Mouse (Mus musculus) heart, embryonic 14.5 days (tissue): ENCODE measurements around the gene Slc35c1. TPM values are rescaled to one million over a fixed set of nuclear protein-coding genes. Genes with fewer than 3 reads are reported as not detected.

Experiments
- ATAC-seq: fragments of 200-750 bp; cut with Nextera tagmentation; 2 replicates; pipeline ENCODE4 v1.8.0; 2017; ENCODE audit warnings: low read depth, moderate TSS enrichment; ENCODE audit not compliant: insufficient number of reproducible peaks, insufficient read depth, low FRiP score
- H3K27ac ChIP-seq, 2 experiments: fragments of 200-500 bp in 1 of 2; fragments of 300-500 bp in 1 of 2; sonication (generic) in 1 of 2; replicated peaks in 1 of 2; 2 replicates each; pipeline ENCODE4 v1.5.1; 2012 to 2014; ENCODE audit warnings: low read depth in 2 of 2, low read length in 2 of 2, control low read depth in 1 of 2, mild to moderate bottlenecking in 1 of 2, mixed read lengths in 1 of 2; ENCODE audit not compliant: control insufficient read depth in 1 of 2, insufficient read depth in 1 of 2
- H3K27me3 ChIP-seq: fragments of 300-500 bp; sonication (generic); 2 replicates; pipeline ENCODE4 v1.6.1; 2014; ENCODE audit warnings: mild to moderate bottlenecking, low read length, control low read depth; ENCODE audit not compliant: control insufficient read depth, insufficient read depth
- H3K36me3 ChIP-seq: fragments of 300-500 bp; sonication (generic); 2 replicates; pipeline ENCODE4 v1.6.1; 2014; ENCODE audit warnings: mild to moderate bottlenecking, control low read depth, low read length, mixed read lengths; ENCODE audit not compliant: control insufficient read depth, insufficient read depth
- H3K4me1 ChIP-seq, 2 experiments: fragments of 200-500 bp in 1 of 2; fragments of 300-500 bp in 1 of 2; sonication (generic) in 1 of 2; 2 replicates each; pipeline ENCODE4 v1.6.1; 2012 to 2014; ENCODE audit warnings: low read length in 2 of 2, control low read depth in 1 of 2, mixed read lengths in 1 of 2; ENCODE audit not compliant: control insufficient read depth in 2 of 2, insufficient read depth in 2 of 2
- H3K4me2 ChIP-seq: fragments of 300-500 bp; sonication (generic); 2 replicates; pipeline ENCODE4 v1.6.1; 2014; ENCODE audit warnings: mild to moderate bottlenecking, low read length
- H3K4me3 ChIP-seq, 2 experiments: fragments of 200-500 bp in 1 of 2; fragments of 300-500 bp in 1 of 2; sonication (generic) in 1 of 2; 2 replicates each; pipeline ENCODE4 v1.5.1; 2012 to 2014; ENCODE audit warnings: low read length in 2 of 2, mild to moderate bottlenecking in 2 of 2, control low read depth in 1 of 2, low read depth in 1 of 2, moderate library complexity in 1 of 2; ENCODE audit not compliant: control insufficient read depth in 1 of 2, insufficient read depth in 1 of 2
- H3K9ac ChIP-seq: fragments of 300-500 bp; sonication (generic); 2 replicates; pipeline ENCODE4 v1.6.1; 2014; ENCODE audit warnings: mild to moderate bottlenecking, low read length
- H3K9me3 ChIP-seq: fragments of 300-500 bp; sonication (generic); 2 replicates; pipeline ENCODE4 v1.6.1; 2016; ENCODE audit warnings: low read length, control low read depth; ENCODE audit not compliant: control insufficient read depth
- WGBS: fragments of 180-500 bp; shearing (Covaris S2); extraction: QIAGEN DNeasy Blood & Tissue Kit; methylation state at CpG from one replicate; pipeline ENCODE4 v1.1.7; 2014; 5-methylcytosine and 5-hydroxymethylcytosine counted together
- polyA plus RNA-seq: library from polyadenylated mRNA; unstranded; fragments of >200 nt; fragmentation: Nextera tagmentation; extraction: Ambion mirVana; gene quantifications from 2 replicates; pipeline ENCODE4 v1.2.1, GENCODE M21; 2014

Slc35c1 gene
- polyA plus RNA-seq, 1 experiment from 2014 or later, result 7.1 TPM

GRCm38 (mm10) chr2:92444376-92444775 is 16.0 kb downstream of the Slc35c1 start:
- no peak overlapping the region for H3K4me3 ChIP-seq
- no peak overlapping the region for H3K4me2 ChIP-seq
- ATAC-seq, result no peak
- peaks cover 5 to 11% of the 10 kb centered on the region in 2 experiments; a peak in 3 of 4 replicates for H3K4me1 ChIP-seq
- no peak overlapping the region for H3K27ac ChIP-seq
- no peaks in the 10 kb centered on the region for H3K27me3 ChIP-seq
- H3K9ac ChIP-seq, result no peak overlapping the region
- H3K9me3 ChIP-seq, result no peaks in the 10 kb centered on the region
- WGBS, result 14% methylated on average over 4 of the region's 4 CpGs
- no peaks in the 10 kb centered on the region for H3K36me3 ChIP-seq

- ATAC-seq, result no peak
- H3K4me1 ChIP-seq, result peaks cover 5 to 11% of the 10 kb centered on the region in 2 experiments; a peak in 3 of 4 replicates
- H3K4me2 ChIP-seq, result no peak overlapping the region
- no peak overlapping the region for H3K9ac ChIP-seq
- no peaks in the 10 kb centered on the region for H3K9me3 ChIP-seq
- 74% methylated on average over 4 of the region's 4 CpGs for WGBS
- H3K36me3 ChIP-seq, result no peaks in the 10 kb centered on the region
- no peak overlapping the region for H3K4me3 ChIP-seq
- no peak overlapping the region for H3K27ac ChIP-seq
- no peaks in the 10 kb centered on the region; the same call in 1 of the 2 replicates for H3K27me3 ChIP-seq
Observed at GRCm38 (mm10) chr2:92443313-92443712, 17.0 kb downstream of the Slc35c1 start.

DNA sequence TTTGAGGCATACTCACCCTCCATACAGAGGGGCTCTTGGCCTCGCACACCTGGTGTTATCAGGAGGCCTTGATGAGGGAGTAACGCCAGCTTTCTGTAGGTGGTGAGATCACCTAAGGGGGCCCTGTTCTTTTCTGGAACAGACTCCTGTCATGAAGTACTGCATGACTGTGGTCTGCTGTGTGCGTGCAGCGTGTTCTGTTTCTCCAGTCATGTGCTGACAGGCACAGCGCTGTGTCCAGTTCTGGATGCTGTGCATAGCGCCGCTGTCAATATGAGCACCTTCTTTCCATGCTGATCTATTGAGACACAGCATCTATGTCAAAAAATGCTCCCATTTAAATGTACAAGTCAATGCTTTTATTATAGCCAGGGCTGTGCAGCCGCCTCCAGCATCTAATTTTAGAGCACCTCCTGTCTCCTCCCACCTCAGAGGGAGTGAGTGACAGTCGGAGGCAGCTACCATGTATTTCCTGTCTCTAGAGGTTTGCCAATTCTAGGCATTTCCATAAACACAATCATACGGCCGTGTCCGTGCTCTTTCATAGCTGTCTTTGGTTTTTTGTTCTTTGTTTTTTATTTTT is 17.8 kb downstream of the Slc35c1 start:
- WGBS, result 38% methylated on average over 12 of the region's 12 CpGs
- no peak overlapping the region for H3K4me3 ChIP-seq
- H3K4me1 ChIP-seq, result peaks cover 5 to 13% of the 10 kb centered on the region in 2 experiments; a peak in 3 of 4 replicates
- H3K9ac ChIP-seq, result peak overlapping the region; percentile 7; the same call in 1 of the 2 replicates
- no peak overlapping the region for H3K27ac ChIP-seq
- ATAC-seq, result no peak
- no peaks in the 10 kb centered on the region for H3K9me3 ChIP-seq
- H3K36me3 ChIP-seq, result no peaks in the 10 kb centered on the region
- no peaks in the 10 kb centered on the region; the same call in 1 of the 2 replicates for H3K27me3 ChIP-seq
- H3K4me2 ChIP-seq, result 0 out of 2 replicates have a peak overlapping the region, but pooled peaks have one; percentile 30

- H3K4me2 ChIP-seq, result no peak overlapping the region
- no peaks in the 10 kb centered on the region for H3K36me3 ChIP-seq
- 62% methylated on average over 6 of the region's 6 CpGs for WGBS
- peaks cover 5 to 13% of the 10 kb centered on the region in 2 experiments; a peak in 3 of 4 replicates for H3K4me1 ChIP-seq
- H3K4me3 ChIP-seq, result no peak overlapping the region
- H3K9ac ChIP-seq, result no peak overlapping the region
- no peak for ATAC-seq
- no peak overlapping the region for H3K27ac ChIP-seq
- H3K27me3 ChIP-seq, result peaks cover 3% of the 10 kb centered on the region; the same call in 1 of the 2 replicates
- H3K9me3 ChIP-seq, result peaks cover 3% of the 10 kb centered on the region; the same call in 1 of the 2 replicates
Observed at GRCm38 (mm10) chr2:92440432-92440831, 19.9 kb downstream of the Slc35c1 start.

DNA sequence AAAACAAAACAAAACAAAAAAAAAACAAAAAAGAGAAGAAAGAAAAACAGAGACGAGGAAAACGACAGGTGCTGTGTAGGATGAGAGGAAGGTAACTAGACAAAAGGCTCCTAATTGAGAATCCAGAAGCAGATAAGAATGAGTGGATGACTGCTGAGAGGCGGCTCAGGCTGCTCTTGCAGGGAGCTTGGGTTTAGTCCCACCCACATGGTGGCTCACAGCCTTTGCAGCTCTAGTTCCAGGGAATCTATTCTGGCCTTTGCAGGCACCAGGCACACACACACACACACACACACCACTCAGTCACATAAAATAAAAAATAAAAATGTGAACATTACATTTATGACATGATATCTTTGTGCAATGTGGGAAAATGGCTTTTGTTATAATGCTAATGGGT is 21.8 kb downstream of the Slc35c1 start:
- no peaks in the 10 kb centered on the region for H3K36me3 ChIP-seq
- peaks cover 6% of the 10 kb centered on the region for H3K27me3 ChIP-seq
- no peak overlapping the region for H3K4me3 ChIP-seq
- H3K4me1 ChIP-seq, result peaks cover 5 to 16% of the 10 kb centered on the region in 2 experiments; a peak in 3 of 4 replicates
- H3K9me3 ChIP-seq, result peaks cover 3% of the 10 kb centered on the region; the same call in 1 of the 2 replicates
- ATAC-seq, result no peak
- 44% methylated on average over 3 of the region's 3 CpGs for WGBS
- no peak overlapping the region for H3K9ac ChIP-seq
- H3K27ac ChIP-seq, result no peak overlapping the region
- H3K4me2 ChIP-seq, result no peak overlapping the region

- Histone ChIP-seq H3K27me3 (peaks cover 6% of the 10 kb centered on the region), H3K9ac (no peak overlapping the region), H3K36me3 (no peaks in the 10 kb centered on the region), H3K4me2 (peak overlapping the region; percentile 50), H3K4me1 (peaks cover 7 to 21% of the 10 kb centered on the region in 2 experiments), H3K9me3 (peaks cover 3% of the 10 kb centered on the region; the same call in 1 of the 2 replicates), H3K27ac (no peak overlapping the region), H3K4me3 (no peak overlapping the region)
- no peak for ATAC-seq
- WGBS, result under 1% methylated on average over 5 of the region's 5 CpGs
Observed at GRCm38 (mm10) chr2:92437875-92438274, 22.5 kb downstream of the Slc35c1 start.

DNA sequence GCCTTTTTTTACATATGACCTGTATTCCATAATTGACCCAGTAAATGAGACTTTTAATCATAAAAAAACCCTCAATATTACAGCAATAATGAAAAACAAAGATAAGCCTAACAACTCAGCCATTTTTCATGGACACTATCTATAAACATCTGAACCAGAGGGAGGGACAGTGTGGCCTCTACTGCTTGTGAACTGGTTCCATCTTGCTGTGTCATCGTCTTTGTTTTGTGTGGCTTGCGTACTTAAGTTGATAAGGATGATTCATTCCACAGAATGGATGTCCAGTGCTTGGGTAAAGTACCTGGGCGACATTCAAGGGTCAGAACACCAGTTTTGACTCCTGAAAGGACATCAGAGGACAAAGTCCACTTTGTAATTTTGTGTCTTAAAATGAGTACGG is 23.0 kb downstream of the Slc35c1 start:
- peaks cover 6% of the 10 kb centered on the region for H3K27me3 ChIP-seq
- 70% methylated on average over 4 of the region's 4 CpGs for WGBS
- ATAC-seq, result no peak
- no peak overlapping the region for H3K27ac ChIP-seq
- no peak overlapping the region for H3K4me2 ChIP-seq
- H3K9me3 ChIP-seq, result peaks cover 3% of the 10 kb centered on the region; the same call in 1 of the 2 replicates
- H3K4me1 ChIP-seq, result peaks cover 9 to 22% of the 10 kb centered on the region in 2 experiments
- no peaks in the 10 kb centered on the region for H3K36me3 ChIP-seq
- H3K9ac ChIP-seq, result no peak overlapping the region
- H3K4me3 ChIP-seq, result no peak overlapping the region
